Mouse (Mus musculus) gastrocnemius, adult 8-10 months (tissue): ENCODE measurements around the gene Cct3. TPM values are rescaled to one million over a fixed set of nuclear protein-coding genes. Genes with fewer than 3 reads are reported as not detected.
"Not testable (repeated sequence)": the region's sequence is repeated elsewhere in the genome, so short reads cannot be mapped to it uniquely, and the experiment has no call there.

Experiments used
- DNase-seq, 2 experiments: peaks; one replicate each; pipeline ENCODE4 v3.0.0; 2022; ENCODE audit warnings: low spot score in 2 of 2
- total RNA-seq, 4 experiments: library from RNA; stranded (reverse); gene quantifications; 2 replicates each; pipeline ENCODE4 v1.2.4; 2022

The Cct3 gene
- total RNA-seq = 100 to 1,000 TPM in 1 of 4 experiments, 10 to 100 TPM in 3; 91.1 to 102 (median 92.6) TPM

- peak; percentile 91 to 96 for DNase-seq
These were observed at the start of gene Cct3, which contains the start of gene Tsacc for GRCm38 (mm10) chr3:88296561-88297318. TSS of gene Cct3 (plus strand) at chr3:88297116. TSS of gene Tsacc (minus strand) at chr3:88296999.

- no peak for DNase-seq
These were observed 49.2 kb upstream of the Cct3 start for GRCm38 (mm10) chr3:88247666-88248065.

GRCm38 (mm10) chr3:88248406-88248805 is 48.5 kb upstream of the Cct3 start:
- no peak for DNase-seq

- no peak for DNase-seq
These were observed 44.2 kb upstream of the Cct3 start for GRCm38 (mm10) chr3:88252739-88253138.

GRCm38 (mm10) chr3:88254268-88254926 is 42.5 kb upstream of the Cct3 start, which contains the start of gene Rhbg:
TSS of gene Rhbg (minus strand) at chr3:88254709.
- DNase-seq = peak in 1 of 2 experiments; percentile 46

GRCm38 (mm10) chr3:88255950-88256349 is 41.0 kb upstream of the Cct3 start:
- DNase-seq = no peak

- DNase-seq = no peak
These were observed 40.5 kb upstream of the Cct3 start for GRCm38 (mm10) chr3:88256382-88256781.

GRCm38 (mm10) chr3:88262346-88262745 is 34.6 kb upstream of the Cct3 start:
- DNase-seq = no peak

GRCm38 (mm10) chr3:88268014-88268413 is 28.9 kb upstream of the Cct3 start:
- DNase-seq = not testable (repeated sequence)

GRCm38 (mm10) chr3:88268991-88269390 is 27.9 kb upstream of the Cct3 start:
- DNase-seq = no peak

GRCm38 (mm10) chr3:88271298-88271697 is 25.6 kb upstream of the Cct3 start:
- not testable (repeated sequence) for DNase-seq

GRCm38 (mm10) chr3:88271859-88272258 is 25.1 kb upstream of the Cct3 start:
- DNase-seq = no peak

GRCm38 (mm10) chr3:88274002-88274401 is 22.9 kb upstream of the Cct3 start:
- DNase-seq = no peak

GRCm38 (mm10) chr3:88276121-88276520 is 20.8 kb upstream of the Cct3 start:
- no peak for DNase-seq

- DNase-seq = no peak
These were observed 20.3 kb upstream of the Cct3 start for GRCm38 (mm10) chr3:88276529-88277143.

- DNase-seq = no peak
These were observed 16.9 kb upstream of the Cct3 start for GRCm38 (mm10) chr3:88280035-88280434.

GRCm38 (mm10) chr3:88281141-88281916 is 15.6 kb upstream of the Cct3 start:
- not testable (repeated sequence) for DNase-seq

GRCm38 (mm10) chr3:88284815-88285564 is 11.9 kb upstream of the Cct3 start:
- not testable (repeated sequence) for DNase-seq

GRCm38 (mm10) chr3:88285565-88285895 is 11.4 kb upstream of the Cct3 start:
- not testable (repeated sequence) for DNase-seq

GRCm38 (mm10) chr3:88287110-88287509 is 9.8 kb upstream of the Cct3 start, which contains the start of gene Gm38392:
TSS of gene Gm38392 (minus strand) at chr3:88287210.
- no peak for DNase-seq
